Mouse (Mus musculus) left cerebral cortex, postnatal 36 days (tissue): ENCODE measurements around the gene Prkag3. TPM values are rescaled to one million over a fixed set of nuclear protein-coding genes. Genes with fewer than 3 reads are reported as not detected.

Experiments
- DNase-seq, 2 experiments: peaks; one replicate each; pipeline ENCODE4 v3.0.0; 2021 to 2022; ENCODE audit warnings: low spot score in 2 of 2, mixed read lengths in 1 of 2
- intact Hi-C: fragments of 180-260 bp; cut with DNase I; formaldehyde crosslinking; loops from one replicate; pipeline ENCODE4 v1.15.1; 2025
- total RNA-seq, 2 experiments: library from RNA; stranded (reverse); gene quantifications; 2 replicates each; pipeline ENCODE4 v1.2.3; 2021

Gene Prkag3
- total RNA-seq, result under 1 TPM in 1 of 2 experiments, not detected in 1; 0.14 TPM

- intact Hi-C loops, result no loop called here
- DNase-seq, result no peak
Measured at GRCm38 (mm10) chr1:74748643-74749271, at the start of gene Prkag3. Prkag3 (minus strand) TSS chr1:74749221.

- DNase-seq, result no peak
- intact Hi-C loops, result no loop called here
Measured at GRCm38 (mm10) chr1:74797459-74797858, 48.4 kb upstream of the Prkag3 start.

- intact Hi-C loops, result no loop called here
- DNase-seq, result no peak
Measured at GRCm38 (mm10) chr1:74795145-74795529, 46.1 kb upstream of the Prkag3 start.

- intact Hi-C loops, result no loop called here
- DNase-seq, result no peak
Measured at GRCm38 (mm10) chr1:74794487-74795144, 45.6 kb upstream of the Prkag3 start.

GRCm38 (mm10) chr1:74792831-74793660, 44.0 kb upstream of the Prkag3 start:
- intact Hi-C loops, result no loop called here
- DNase-seq, result peak in 1 of 2 experiments; percentile 71

- no peak for DNase-seq
- intact Hi-C loops, result no loop called here
Measured at GRCm38 (mm10) chr1:74791249-74791648, 42.2 kb upstream of the Prkag3 start, which contains the start of gene Wnt10a. Wnt10a (plus strand) TSS chr1:74791516.

GRCm38 (mm10) chr1:74790095-74790494, 41.1 kb upstream of the Prkag3 start:
- intact Hi-C loops, result no loop called here

GRCm38 (mm10) chr1:74788603-74789176, 39.7 kb upstream of the Prkag3 start:
- intact Hi-C loops, result loop anchor here (2.0 kb wide), 1 partner anchor 20 kb away; no protein-coding TSS in a partner anchor
- no peak for DNase-seq

More at GRCm38 (mm10) chr1:74790095-74790494, 41.1 kb upstream of the Prkag3 start:
- no peak for DNase-seq

GRCm38 (mm10) chr1:74787846-74788245, 38.8 kb upstream of the Prkag3 start:
- intact Hi-C loops, result loop anchor here (2.0 kb wide), 1 partner anchor 21 kb away; no protein-coding TSS in a partner anchor

GRCm38 (mm10) chr1:74784041-74784759, 35.2 kb upstream of the Prkag3 start:
- intact Hi-C loops, result no loop called here
- DNase-seq, result peak in 1 of 2 experiments; percentile 45

More at GRCm38 (mm10) chr1:74787846-74788245, 38.8 kb upstream of the Prkag3 start:
- peak; percentile 70 to 84 for DNase-seq

- intact Hi-C loops, result no loop called here
- DNase-seq, result no peak
Measured at GRCm38 (mm10) chr1:74783554-74783953, 34.5 kb upstream of the Prkag3 start.

GRCm38 (mm10) chr1:74782045-74782444, 33.0 kb upstream of the Prkag3 start:
- no peak for DNase-seq
- intact Hi-C loops, result no loop called here

GRCm38 (mm10) chr1:74778934-74779486, 30.0 kb upstream of the Prkag3 start:
- DNase-seq, result no peak
- intact Hi-C loops, result no loop called here

- no peak for DNase-seq
- intact Hi-C loops, result no loop called here
Measured at GRCm38 (mm10) chr1:74775816-74776215, 26.8 kb upstream of the Prkag3 start.

GRCm38 (mm10) chr1:74774062-74774461, 25.0 kb upstream of the Prkag3 start:
- no peak for DNase-seq
- intact Hi-C loops, result no loop called here

- DNase-seq, result peak; percentile 46 to 49
- intact Hi-C loops, result no loop called here
Measured at GRCm38 (mm10) chr1:74773136-74773535, 24.1 kb upstream of the Prkag3 start.

- no peak for DNase-seq
- intact Hi-C loops, result no loop called here
Measured at GRCm38 (mm10) chr1:74771931-74772620, 23.1 kb upstream of the Prkag3 start.

GRCm38 (mm10) chr1:74771845-74771930, 22.7 kb upstream of the Prkag3 start, which contains the start of gene Wnt6:
Wnt6 (plus strand) TSS chr1:74771892.
- DNase-seq, result no peak
- intact Hi-C loops, result no loop called here

GRCm38 (mm10) chr1:74771467-74771844, 22.4 kb upstream of the Prkag3 start:
- intact Hi-C loops, result no loop called here
- DNase-seq, result no peak
